Mouse (Mus musculus): ENCODE measurements around the gene Srpk2. TPM values are rescaled to one million over a fixed set of nuclear protein-coding genes. Genes with fewer than 3 reads are reported as not detected.

The Srpk2 gene
- polyA plus RNA-seq, 1 experiment from 2014 or later, result 71.8 TPM

- no peak overlapping the region for H3K27ac ChIP-seq
- peaks cover 29% of the 10 kb centered on the region for H3K36me3 ChIP-seq
- H3K4me2 ChIP-seq (replicated peaks), result no peak overlapping the region
- H3K9ac ChIP-seq, result no peak overlapping the region
- H3K4me1 ChIP-seq, result no peaks in the 10 kb centered on the region
- no peaks in the 10 kb centered on the region for H3K27me3 ChIP-seq
- H3K4me3 ChIP-seq, result no peak overlapping the region
- ATAC-seq (ENCODE audit: low FRiP score), result no peak
- peaks cover 43% of the 10 kb centered on the region for H3K9me3 ChIP-seq (replicated peaks)
- 100% methylated on average over 1 of the region's 1 CpGs for WGBS
These were observed 13.0 kb upstream of the Srpk2 start for GRCm38 (mm10) chr5:23697457-23697856.

- H3K4me2 ChIP-seq (replicated peaks), result no peak overlapping the region
- WGBS, result 79% methylated on average over 4 of the region's 4 CpGs
- no peaks in the 10 kb centered on the region for H3K27me3 ChIP-seq
These were observed 986 bp downstream of the Srpk2 start for GRCm38 (mm10) chr5:23683431-23683830.

GRCm38 (mm10) chr5:23679006-23679405 is 5.4 kb downstream of the Srpk2 start:
- no peak overlapping the region for H3K9ac ChIP-seq
- no peaks in the 10 kb centered on the region for H3K9me3 ChIP-seq (replicated peaks)
- no peaks in the 10 kb centered on the region for H3K27me3 ChIP-seq
- WGBS, result 59% methylated on average over 3 of the region's 3 CpGs
- no peaks in the 10 kb centered on the region for H3K36me3 ChIP-seq
- 0 out of 2 replicates have a peak, but pooled peaks cover 2% of the 10 kb centered on the region for H3K4me1 ChIP-seq
- no peak overlapping the region for H3K27ac ChIP-seq
- no peak overlapping the region for H3K4me3 ChIP-seq
- ATAC-seq (ENCODE audit: low FRiP score), result no peak
- no peak overlapping the region for H3K4me2 ChIP-seq (replicated peaks)

More at GRCm38 (mm10) chr5:23683431-23683830, 986 bp downstream of the Srpk2 start:
- Histone ChIP-seq H3K9ac (no peak overlapping the region), H3K27ac (no peak overlapping the region), H3K9me3 (replicated peaks) (no peaks in the 10 kb centered on the region), H3K4me3 (no peak overlapping the region), H3K4me1 (no peaks in the 10 kb centered on the region), H3K36me3 (no peaks in the 10 kb centered on the region)
- no peak for ATAC-seq (ENCODE audit: low FRiP score)

- Histone ChIP-seq H3K9me3 (replicated peaks) (no peaks in the 10 kb centered on the region), H3K27ac (no peak overlapping the region)
These were observed 6.5 kb downstream of the Srpk2 start for GRCm38 (mm10) chr5:23677883-23678282.

GRCm38 (mm10) chr5:23677072-23677453 is 7.4 kb downstream of the Srpk2 start:
- Histone ChIP-seq H3K4me2 (replicated peaks) (no peak overlapping the region), H3K9me3 (replicated peaks) (no peaks in the 10 kb centered on the region), H3K27ac (no peak overlapping the region), H3K4me1 (0 out of 2 replicates have a peak, but pooled peaks cover 4% of the 10 kb centered on the region), H3K36me3 (no peaks in the 10 kb centered on the region), H3K9ac (no peak overlapping the region), H3K27me3 (no peaks in the 10 kb centered on the region), H3K4me3 (no peak overlapping the region)
- no peak for ATAC-seq (ENCODE audit: low FRiP score)
- 81% methylated on average over 5 of the region's 5 CpGs for WGBS

More at GRCm38 (mm10) chr5:23677883-23678282, 6.5 kb downstream of the Srpk2 start:
- H3K4me1 ChIP-seq, result 0 out of 2 replicates have a peak, but pooled peaks cover 2% of the 10 kb centered on the region
- H3K9ac ChIP-seq, result no peak overlapping the region
- no peaks in the 10 kb centered on the region for H3K27me3 ChIP-seq
- H3K36me3 ChIP-seq, result no peaks in the 10 kb centered on the region
- WGBS, result 94% methylated on average over 5 of the region's 5 CpGs
- ATAC-seq (ENCODE audit: low FRiP score), result no peak
- no peak overlapping the region for H3K4me2 ChIP-seq (replicated peaks)
- H3K4me3 ChIP-seq, result no peak overlapping the region

- peak overlapping the region; percentile 68 for H3K9ac ChIP-seq
- peak overlapping the region; percentile 68 for H3K4me3 ChIP-seq
- H3K27me3 ChIP-seq, result no peaks in the 10 kb centered on the region
- no peaks in the 10 kb centered on the region for H3K9me3 ChIP-seq (replicated peaks)
- WGBS, result 8% methylated on average over 37 of the region's 41 CpGs
- ATAC-seq (ENCODE audit: low FRiP score), result peak; percentile 58
- H3K4me1 ChIP-seq, result 0 out of 2 replicates have a peak, but pooled peaks cover 4% of the 10 kb centered on the region
- H3K27ac ChIP-seq, result peak overlapping the region; percentile 79
- peak overlapping the region; percentile 90 for H3K4me2 ChIP-seq (replicated peaks)
- H3K36me3 ChIP-seq, result no peaks in the 10 kb centered on the region
These were observed 8.0 kb downstream of the Srpk2 start for GRCm38 (mm10) chr5:23676156-23677071.

- ATAC-seq (ENCODE audit: low FRiP score), result peak; percentile 90
- H3K27ac ChIP-seq, result peak overlapping the region; percentile 79
- peak overlapping the region; percentile 68 for H3K4me3 ChIP-seq
- 1% methylated on average over 52 of the region's 95 CpGs for WGBS
- no peaks in the 10 kb centered on the region for H3K36me3 ChIP-seq
- H3K9me3 ChIP-seq (replicated peaks), result no peaks in the 10 kb centered on the region
- no peaks in the 10 kb centered on the region for H3K27me3 ChIP-seq
- peak overlapping the region; percentile 68 for H3K9ac ChIP-seq
- peak overlapping the region; percentile 90 for H3K4me2 ChIP-seq (replicated peaks)
- H3K4me1 ChIP-seq, result 0 out of 2 replicates have a peak, but pooled peaks cover 4% of the 10 kb centered on the region
These were observed 8.8 kb downstream of the Srpk2 start for GRCm38 (mm10) chr5:23675499-23676155.

- Histone ChIP-seq H3K27ac (peak overlapping the region; percentile 79), H3K36me3 (no peaks in the 10 kb centered on the region), H3K4me2 (replicated peaks) (peak overlapping the region; percentile 90), H3K4me1 (0 out of 2 replicates have a peak, but pooled peaks cover 4% of the 10 kb centered on the region), H3K9ac (peak overlapping the region; percentile 68), H3K27me3 (no peaks in the 10 kb centered on the region), H3K9me3 (replicated peaks) (no peaks in the 10 kb centered on the region), H3K4me3 (peak overlapping the region; percentile 68)
- ATAC-seq (ENCODE audit: low FRiP score), result peak; percentile 74
- WGBS, result under 1% methylated on average over 54 of the region's 61 CpGs
These were observed 9.5 kb downstream of the Srpk2 start for GRCm38 (mm10) chr5:23674829-23675498.

- Histone ChIP-seq H3K4me3 (no peak overlapping the region), H3K27me3 (no peaks in the 10 kb centered on the region), H3K4me2 (replicated peaks) (no peak overlapping the region), H3K4me1 (0 out of 2 replicates have a peak, but pooled peaks cover 4% of the 10 kb centered on the region), H3K36me3 (no peaks in the 10 kb centered on the region), H3K9ac (no peak overlapping the region), H3K27ac (no peak overlapping the region), H3K9me3 (replicated peaks) (no peaks in the 10 kb centered on the region)
- 54% methylated on average over 7 of the region's 7 CpGs for WGBS
- ATAC-seq (ENCODE audit: low FRiP score), result no peak
These were observed 12.3 kb downstream of the Srpk2 start for GRCm38 (mm10) chr5:23672136-23672535.

- H3K36me3 ChIP-seq, result no peaks in the 10 kb centered on the region
- H3K4me2 ChIP-seq (replicated peaks), result no peak overlapping the region
- H3K4me1 ChIP-seq, result 0 out of 2 replicates have a peak, but pooled peaks cover 4% of the 10 kb centered on the region
- H3K27me3 ChIP-seq, result no peaks in the 10 kb centered on the region
- no peak overlapping the region for H3K27ac ChIP-seq
- H3K9ac ChIP-seq, result no peak overlapping the region
- no peak overlapping the region for H3K4me3 ChIP-seq
- no peak for ATAC-seq (ENCODE audit: low FRiP score)
- H3K9me3 ChIP-seq (replicated peaks), result no peaks in the 10 kb centered on the region
- WGBS, result 88% methylated on average over 4 of the region's 4 CpGs
These were observed 13.5 kb downstream of the Srpk2 start for GRCm38 (mm10) chr5:23670880-23671279.

- H3K4me3 ChIP-seq, result no peak overlapping the region
- no peak overlapping the region for H3K4me2 ChIP-seq (replicated peaks)
- no peak overlapping the region for H3K27ac ChIP-seq
- H3K36me3 ChIP-seq, result no peaks in the 10 kb centered on the region
- H3K4me1 ChIP-seq, result no peaks in the 10 kb centered on the region
- no peaks in the 10 kb centered on the region for H3K9me3 ChIP-seq (replicated peaks)
- H3K27me3 ChIP-seq, result no peaks in the 10 kb centered on the region
- ATAC-seq (ENCODE audit: low FRiP score), result no peak
- H3K9ac ChIP-seq, result no peak overlapping the region
These were observed 18.5 kb downstream of the Srpk2 start for GRCm38 (mm10) chr5:23665906-23666305.

GRCm38 (mm10) chr5:23661191-23661590 is 23.2 kb downstream of the Srpk2 start:
- Histone ChIP-seq H3K4me3 (no peak overlapping the region), H3K4me2 (replicated peaks) (no peak overlapping the region), H3K9me3 (replicated peaks) (no peaks in the 10 kb centered on the region), H3K9ac (no peak overlapping the region), H3K36me3 (no peaks in the 10 kb centered on the region), H3K27me3 (no peaks in the 10 kb centered on the region), H3K4me1 (no peaks in the 10 kb centered on the region), H3K27ac (no peak overlapping the region)
- WGBS, result 95% methylated on average over 2 of the region's 2 CpGs
- ATAC-seq (ENCODE audit: low FRiP score), result no peak

All from hindbrain, embryonic 12.5 days (tissue).